Mouse (Mus musculus) kidney, adult 2 months (tissue): ENCODE data around the gene Zfp13.

Source experiments
- CTCF ChIP-seq: fragments of 200-500 bp; conservative IDR thresholded peaks from 2 replicates; pipeline ENCODE4 v1.5.1; 2011; ENCODE audit warnings: low read depth, mild to moderate bottlenecking, control low read depth, low read length, moderate library complexity, mixed read lengths; ENCODE audit not compliant: insufficient read depth, insufficient read length
- POLR2A ChIP-seq: fragments of 200-500 bp; IDR thresholded peaks from one replicate; pipeline ENCODE4 v1.6.1; 2011; ENCODE audit warnings: low read depth, low read length, control low read depth

GRCm38 (mm10) chr17:23610361-23610800, 11.1 kb upstream of the Zfp13 start:
- TF ChIP-seq CTCF (peak; percentile 82), POLR2A (no peak)
